Mouse (Mus musculus) regulatory T cell (primary cell): ENCODE data around the gene Shcbp1l.
"Not testable (repeated sequence)": the region's sequence is repeated elsewhere in the genome, so short reads cannot be mapped to it uniquely, and the experiment has no call there.

ENCODE experiments used
- in situ Hi-C: fragments of 300-600 bp; cut with MboI, MseI; formaldehyde crosslinking; loops from one replicate; pipeline ENCODE4 v1.15.1; 2025; ENCODE audit warnings: high pct_unique_total_duplicates

The Shcbp1l gene

DNA sequence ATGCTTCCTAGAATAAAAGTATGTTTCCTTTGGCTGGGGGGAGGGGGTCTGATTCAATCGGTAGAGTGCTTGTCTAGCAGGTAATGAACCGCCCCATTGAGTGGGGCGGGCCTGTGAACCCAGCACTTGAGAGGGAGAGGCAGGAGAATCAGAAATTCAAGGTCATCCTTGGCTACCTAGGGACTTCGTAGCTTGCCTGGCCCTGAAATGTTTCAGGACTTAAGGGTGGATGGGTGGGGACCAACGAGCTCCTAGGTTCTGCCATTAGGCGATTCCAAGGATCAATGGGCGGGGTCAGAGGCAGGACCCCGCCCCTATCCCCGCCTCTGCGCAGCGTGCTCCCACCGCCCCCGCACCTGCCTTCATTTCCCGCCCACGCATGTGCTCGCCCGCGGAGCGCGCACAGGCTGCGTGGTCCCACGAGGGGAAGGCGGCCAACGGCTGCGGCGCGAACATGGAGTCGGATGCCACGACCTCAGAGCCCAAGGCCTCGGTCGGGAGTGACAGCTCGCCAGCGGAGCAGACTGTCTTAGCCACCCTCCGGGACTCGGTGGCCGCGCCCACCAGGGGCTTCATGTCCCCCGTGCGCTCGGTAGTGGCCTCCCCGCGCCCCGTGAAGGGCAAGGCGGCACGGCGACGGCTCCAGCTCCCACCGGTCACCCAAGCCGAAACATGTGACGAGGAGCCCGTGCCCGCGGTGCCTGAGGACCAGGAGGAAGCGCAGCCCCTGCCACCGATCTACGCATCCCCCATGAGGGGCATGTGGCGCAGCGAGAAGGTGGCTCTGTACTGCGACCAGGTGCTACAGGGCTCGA is at the start of gene Shcbp1l:
TSS of gene Shcbp1l (plus strand) at position 393 of the 815 bp plus-strand sequence.
- in situ Hi-C loops = no loop called here

DNA sequence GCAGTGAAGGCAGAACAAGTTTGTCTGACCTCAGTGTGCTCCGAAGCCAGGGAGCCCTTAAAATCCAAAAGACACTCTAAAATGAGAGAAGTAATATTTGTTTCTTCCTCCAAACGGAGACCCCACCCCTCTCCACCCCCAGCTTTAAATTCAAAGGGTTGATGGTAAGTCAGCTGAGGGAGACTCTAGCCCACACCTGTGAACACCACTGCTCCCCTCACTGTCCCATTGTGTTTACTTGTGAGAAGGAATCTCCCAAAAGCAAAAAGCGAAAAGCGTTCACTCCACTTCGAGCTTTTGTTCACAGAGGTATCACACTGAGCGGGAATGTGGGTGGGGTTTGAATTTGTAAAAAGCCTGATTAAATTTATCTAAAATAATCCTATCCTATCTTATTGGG is 48.5 kb upstream of the Shcbp1l start:
- in situ Hi-C loops = no loop called here

DNA sequence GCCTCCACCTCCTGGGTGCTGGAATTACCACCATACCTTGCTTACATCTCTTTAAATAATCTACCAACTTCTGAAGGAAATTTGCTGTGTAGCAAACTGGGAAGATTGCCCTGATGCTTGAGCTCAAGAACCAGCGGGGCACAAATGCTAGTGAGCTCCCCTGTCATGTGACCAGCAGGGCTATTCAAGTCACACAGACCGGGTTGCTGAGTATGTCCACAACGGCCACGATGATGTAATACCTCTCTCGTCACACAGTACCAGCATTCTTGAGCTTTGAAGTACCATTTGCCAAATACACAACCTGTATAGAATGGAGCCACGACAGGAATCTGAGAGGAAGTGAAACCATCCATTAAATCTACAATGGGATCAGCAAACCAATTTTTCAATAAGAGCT is 46.4 kb upstream of the Shcbp1l start:
- in situ Hi-C loops = no loop called here

- in situ Hi-C loops = no loop called here
These were observed 45.1 kb upstream of the Shcbp1l start for GRCm38 (mm10) chr1:153379832-153380231.

GRCm38 (mm10) chr1:153380746-153381282 is 44.1 kb upstream of the Shcbp1l start:
- in situ Hi-C loops = no loop called here

- in situ Hi-C loops = loop anchor here (5.0 kb wide), 1 partner anchor 68 kb away; no protein-coding TSS in a partner anchor
These were observed 39.9 kb upstream of the Shcbp1l start for GRCm38 (mm10) chr1:153385081-153385480.

GRCm38 (mm10) chr1:153385661-153386060 is 39.3 kb upstream of the Shcbp1l start:
- in situ Hi-C loops = loop anchor here (5.0 kb wide), 1 partner anchor 68 kb away; no protein-coding TSS in a partner anchor

- in situ Hi-C loops = loop anchor here (5.0 kb wide), 1 partner anchor 69 kb away; no protein-coding TSS in a partner anchor
These were observed 38.5 kb upstream of the Shcbp1l start for GRCm38 (mm10) chr1:153386271-153387069.

DNA sequence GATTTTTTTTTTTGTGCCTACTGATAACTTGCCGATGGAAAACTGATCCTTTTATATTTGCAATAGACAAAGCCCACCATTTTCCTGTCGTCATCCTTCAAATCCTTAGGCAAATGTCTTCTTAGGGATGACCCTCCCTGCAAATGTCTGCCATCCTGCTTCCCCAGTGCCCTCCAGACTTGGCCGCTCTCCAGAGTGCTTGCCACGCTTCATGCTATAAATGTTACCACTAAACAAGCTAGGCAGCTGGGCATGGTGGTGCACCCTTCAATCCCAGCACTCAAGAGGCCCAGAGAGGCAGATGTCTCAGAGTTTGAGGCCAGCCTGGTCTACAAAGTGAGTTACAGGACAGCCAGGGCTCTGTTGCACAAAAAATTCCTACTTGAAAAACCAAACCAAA is 29.3 kb upstream of the Shcbp1l start:
- in situ Hi-C loops = loop anchor here (5.0 kb wide), 1 partner anchor 283 kb away; no protein-coding TSS in a partner anchor

DNA sequence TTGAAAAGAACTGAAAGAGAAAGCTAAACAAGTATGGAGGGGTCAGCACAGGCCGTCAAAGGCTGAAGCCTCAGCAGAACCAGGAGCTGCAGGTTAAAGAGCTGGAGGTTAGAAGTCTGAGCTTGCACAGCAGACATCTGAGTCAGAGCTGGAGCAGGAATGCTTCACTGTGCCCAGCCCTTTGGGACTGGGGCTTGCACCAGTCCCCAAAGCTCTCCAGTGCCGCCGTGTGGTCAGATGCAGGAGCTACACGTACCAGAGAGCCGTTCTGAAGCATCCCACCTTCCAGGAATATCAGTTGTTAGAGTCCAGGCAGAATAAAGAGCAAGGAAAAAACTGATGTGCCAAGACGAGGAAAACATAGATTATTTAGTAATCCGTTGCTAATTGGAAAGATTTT is 23.2 kb upstream of the Shcbp1l start:
- in situ Hi-C loops = no loop called here

DNA sequence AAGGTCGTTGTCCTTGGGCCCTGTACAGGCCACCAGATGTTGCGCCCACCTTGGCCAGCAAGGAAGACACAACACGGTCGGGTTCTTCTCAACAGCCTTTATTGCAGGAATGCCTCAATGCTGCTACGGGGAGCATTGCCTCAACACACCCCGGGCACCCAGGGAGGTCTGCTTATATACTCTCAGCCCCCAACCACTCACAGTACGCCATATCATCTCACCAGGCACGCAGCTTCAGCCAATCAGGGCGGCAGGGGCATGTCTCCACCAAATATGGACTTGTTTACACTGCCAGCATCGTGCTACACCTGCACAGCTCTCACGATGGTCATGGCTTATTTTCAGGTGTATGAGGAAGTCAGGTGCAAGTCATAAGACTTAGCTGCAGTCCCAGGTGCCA is 17.3 kb upstream of the Shcbp1l start:
- in situ Hi-C loops = not testable (repeated sequence)

GRCm38 (mm10) chr1:153408296-153408695 is 16.7 kb upstream of the Shcbp1l start:
- in situ Hi-C loops = not testable (repeated sequence)

GRCm38 (mm10) chr1:153410915-153411314 is 14.0 kb upstream of the Shcbp1l start:
- in situ Hi-C loops = not testable (repeated sequence)

GRCm38 (mm10) chr1:153411723-153412122 is 13.2 kb upstream of the Shcbp1l start:
- in situ Hi-C loops = no loop called here

DNA sequence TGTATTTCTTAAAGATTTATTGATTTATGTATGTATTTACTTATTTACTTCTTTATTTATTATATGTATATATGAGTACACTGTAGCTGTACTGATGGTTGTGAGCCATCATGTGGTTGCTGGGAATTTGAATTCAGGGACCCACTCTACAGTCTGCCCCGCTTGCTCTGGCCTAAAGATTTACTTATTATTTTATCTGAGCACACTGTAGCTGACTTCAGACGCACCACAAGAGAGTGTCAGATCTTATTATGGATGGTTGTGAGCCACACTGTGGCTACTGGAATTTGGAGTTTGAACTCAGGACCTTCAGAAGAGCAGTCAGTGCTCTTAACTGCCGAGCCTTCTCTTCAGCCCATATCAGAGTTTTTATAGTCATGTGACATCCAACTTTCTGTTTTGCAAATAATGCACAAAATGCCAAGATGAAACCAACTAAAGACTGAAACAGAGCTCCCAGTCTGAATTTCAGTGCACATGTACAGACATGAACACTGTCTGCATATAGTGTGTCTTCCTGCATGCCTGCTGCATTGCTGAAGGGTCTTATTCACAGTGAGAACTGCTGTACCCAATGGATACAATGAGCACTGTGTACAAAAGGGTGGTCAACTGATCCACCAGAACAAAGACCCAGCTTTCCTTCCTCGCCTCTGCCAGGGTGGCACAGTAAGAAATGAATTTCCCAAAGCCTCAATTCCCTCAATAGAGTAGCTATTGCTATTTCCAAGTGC is 12.1 kb upstream of the Shcbp1l start:
- in situ Hi-C loops = not testable (repeated sequence)

GRCm38 (mm10) chr1:153413397-153414020 is 11.5 kb upstream of the Shcbp1l start:
- in situ Hi-C loops = not testable (repeated sequence)

DNA sequence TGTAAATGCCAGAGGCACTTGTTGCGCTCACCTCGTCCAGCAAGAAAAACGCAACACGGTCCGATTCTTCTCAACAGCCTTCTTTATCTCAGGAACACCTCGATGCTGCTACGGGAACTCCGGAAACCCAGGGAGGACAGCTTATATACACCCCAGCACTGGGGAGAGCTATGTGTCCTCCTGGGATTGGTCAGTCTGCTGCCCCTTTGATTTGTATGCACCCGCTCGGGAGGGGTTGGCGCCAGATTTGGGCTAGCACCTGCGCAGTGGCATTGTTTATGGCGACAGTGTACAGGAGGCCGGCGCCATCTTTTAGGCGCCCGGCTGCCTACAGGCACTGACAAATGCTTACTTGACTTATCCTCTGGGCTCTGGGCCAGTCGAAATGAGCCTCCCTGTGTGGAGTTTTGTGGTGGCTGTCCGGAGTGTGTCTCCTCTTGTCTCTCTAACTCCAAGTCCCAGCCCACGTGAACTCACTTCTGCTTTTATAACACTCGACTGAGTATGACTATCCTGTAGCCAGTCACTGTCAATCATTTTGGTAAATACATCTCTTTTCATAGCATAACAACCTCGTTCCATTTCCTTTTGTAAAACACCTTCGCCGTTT is 10.7 kb upstream of the Shcbp1l start:
- in situ Hi-C loops = not testable (repeated sequence)

DNA sequence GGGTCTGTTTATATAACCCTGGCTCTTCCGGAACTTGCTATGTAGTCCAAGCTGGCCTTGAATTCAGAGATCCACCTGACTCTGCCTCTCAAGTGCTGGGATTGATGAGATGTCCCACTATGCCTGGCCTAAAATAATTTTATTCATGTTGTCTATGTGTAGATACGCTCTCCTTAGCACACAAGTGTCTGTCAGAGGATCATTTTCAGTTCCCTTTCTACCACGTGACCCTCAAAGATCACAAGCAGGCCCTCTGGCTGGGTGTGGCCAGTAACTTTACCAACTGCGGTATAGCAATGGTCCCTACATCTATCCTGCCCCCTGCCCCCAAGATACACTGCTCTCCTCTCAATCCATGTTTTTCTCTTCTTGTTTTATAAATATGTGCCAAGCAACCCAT is 10.0 kb upstream of the Shcbp1l start:
- in situ Hi-C loops = no loop called here

GRCm38 (mm10) chr1:153415742-153416141 is 9.2 kb upstream of the Shcbp1l start:
- in situ Hi-C loops = not testable (repeated sequence)

- in situ Hi-C loops = not testable (repeated sequence)
These were observed 8.6 kb upstream of the Shcbp1l start for GRCm38 (mm10) chr1:153416271-153416832.
